Mouse (Mus musculus) retina, embryonic 14.5 days (tissue): ENCODE results near the gene Ppp2r5e.

Experiments used
- DNase-seq: peaks from one replicate; pipeline ENCODE4 v3.0.0-alpha.2; 2015; ENCODE audit warnings: low spot score

The Ppp2r5e gene

GRCm38 (mm10) chr12:75596154-75597002 lies at the start of gene Ppp2r5e:
Ppp2r5e (minus strand) TSS chr12:75596245.
- DNase-seq: peak; percentile 98

GRCm38 (mm10) chr12:75645780-75646179 lies 49.7 kb upstream of the Ppp2r5e start:
- DNase-seq: no peak

GRCm38 (mm10) chr12:75641726-75642125 lies 45.7 kb upstream of the Ppp2r5e start:
- DNase-seq: no peak

- DNase-seq: no peak
These were observed 42.3 kb upstream of the Ppp2r5e start for GRCm38 (mm10) chr12:75638345-75638744.

GRCm38 (mm10) chr12:75637103-75637502 lies 41.1 kb upstream of the Ppp2r5e start:
- DNase-seq: no peak

- no peak for DNase-seq
These were observed 39.9 kb upstream of the Ppp2r5e start for GRCm38 (mm10) chr12:75635771-75636430.

GRCm38 (mm10) chr12:75629618-75630017 lies 33.6 kb upstream of the Ppp2r5e start:
- DNase-seq: no peak

- DNase-seq: no peak
These were observed 27.2 kb upstream of the Ppp2r5e start for GRCm38 (mm10) chr12:75623292-75623691.

- DNase-seq: no peak
These were observed 26.8 kb upstream of the Ppp2r5e start for GRCm38 (mm10) chr12:75622835-75623234.

- DNase-seq: no peak
These were observed 20.8 kb upstream of the Ppp2r5e start for GRCm38 (mm10) chr12:75616841-75617240.

- DNase-seq: peak; percentile 37
These were observed 20.2 kb upstream of the Ppp2r5e start for GRCm38 (mm10) chr12:75616158-75616791.

- DNase-seq: no peak
These were observed 19.5 kb upstream of the Ppp2r5e start for GRCm38 (mm10) chr12:75615556-75615955.

- no peak for DNase-seq
These were observed 16.7 kb upstream of the Ppp2r5e start for GRCm38 (mm10) chr12:75612711-75613110.

GRCm38 (mm10) chr12:75599490-75599889 lies 3.4 kb upstream of the Ppp2r5e start:
- DNase-seq: peak; percentile 56

- no peak for DNase-seq
These were observed 2.9 kb upstream of the Ppp2r5e start for GRCm38 (mm10) chr12:75598988-75599387.

- DNase-seq: no peak
These were observed 1.7 kb upstream of the Ppp2r5e start for GRCm38 (mm10) chr12:75597707-75598106.

GRCm38 (mm10) chr12:75595291-75596153 lies 523 bp downstream of the Ppp2r5e start:
- DNase-seq: peak; percentile 32

GRCm38 (mm10) chr12:75594404-75594803 lies 1.6 kb downstream of the Ppp2r5e start:
- no peak for DNase-seq

GRCm38 (mm10) chr12:75593817-75594216 lies 2.2 kb downstream of the Ppp2r5e start:
- no peak for DNase-seq

GRCm38 (mm10) chr12:75587501-75587900 lies 8.5 kb downstream of the Ppp2r5e start:
- DNase-seq: no peak

- DNase-seq: no peak
These were observed 12.3 kb downstream of the Ppp2r5e start for GRCm38 (mm10) chr12:75583776-75584175.

GRCm38 (mm10) chr12:75579076-75579475 lies 17.0 kb downstream of the Ppp2r5e start:
- no peak for DNase-seq
